Mouse (Mus musculus) intestine, embryonic 16.5 days (tissue): ENCODE results near the gene Zfp747. TPM values are rescaled to one million over a fixed set of nuclear protein-coding genes. Genes with fewer than 3 reads are reported as not detected.
"Not testable (repeated sequence)": the region's sequence is repeated elsewhere in the genome, so short reads cannot be mapped to it uniquely, and the experiment has no call there.

Experiments used
- ATAC-seq: fragments of 200-750 bp; cut with Nextera tagmentation; 2 replicates; pipeline ENCODE4 v1.8.0; 2017; ENCODE audit warnings: moderate TSS enrichment, moderate library complexity
- H3K27ac ChIP-seq: fragments of 300-500 bp; sonication (generic); 2 replicates; pipeline ENCODE4 v1.5.1; 2014; ENCODE audit warnings: mild to moderate bottlenecking, low read length
- H3K27me3 ChIP-seq: fragments of 300-500 bp; sonication (generic); replicated peaks from 2 replicates; pipeline ENCODE4 v1.6.1; 2014; ENCODE audit warnings: low read length, control low read depth, mixed read lengths; ENCODE audit not compliant: control insufficient read depth, insufficient read depth
- H3K36me3 ChIP-seq: fragments of 300-500 bp; sonication (generic); 2 replicates; pipeline ENCODE4 v1.6.1; 2014; ENCODE audit warnings: low read length, control low read depth; ENCODE audit not compliant: control insufficient read depth, insufficient read depth
- H3K4me1 ChIP-seq: fragments of 300-500 bp; sonication (generic); 2 replicates; pipeline ENCODE4 v1.6.1; 2014; ENCODE audit warnings: low read length, control low read depth, mixed read lengths; ENCODE audit not compliant: control insufficient read depth, insufficient read depth
- H3K4me2 ChIP-seq: fragments of 300-500 bp; sonication (generic); 2 replicates; pipeline ENCODE4 v1.6.1; 2014; ENCODE audit warnings: low read depth, low read length, control low read depth
- H3K4me3 ChIP-seq: fragments of 300-500 bp; sonication (generic); 2 replicates; pipeline ENCODE4 v1.5.1; 2014; ENCODE audit warnings: mild to moderate bottlenecking, low read length
- H3K9ac ChIP-seq: fragments of 300-500 bp; sonication (generic); 2 replicates; pipeline ENCODE4 v1.6.1; 2014; ENCODE audit warnings: low read depth, low read length
- H3K9me3 ChIP-seq: fragments of 300-500 bp; sonication (generic); 2 replicates; pipeline ENCODE4 v1.6.1; 2016; ENCODE audit warnings: low read length, control low read depth; ENCODE audit not compliant: control insufficient read depth
- WGBS: fragments of 180-500 bp; shearing (Covaris S2); extraction: QIAGEN DNeasy Blood & Tissue Kit; methylation state at CpG from one replicate; pipeline ENCODE4 v1.1.7; 2014; 5-methylcytosine and 5-hydroxymethylcytosine counted together
- polyA plus RNA-seq: library from polyadenylated mRNA; unstranded; fragments of >200 nt; fragmentation: Nextera tagmentation; extraction: Ambion mirVana; gene quantifications from 2 replicates; pipeline ENCODE4 v1.2.1, GENCODE M21; 2015

Gene Zfp747
- polyA plus RNA-seq, 1 experiment from 2014 or later: 11.7 TPM

DNA sequence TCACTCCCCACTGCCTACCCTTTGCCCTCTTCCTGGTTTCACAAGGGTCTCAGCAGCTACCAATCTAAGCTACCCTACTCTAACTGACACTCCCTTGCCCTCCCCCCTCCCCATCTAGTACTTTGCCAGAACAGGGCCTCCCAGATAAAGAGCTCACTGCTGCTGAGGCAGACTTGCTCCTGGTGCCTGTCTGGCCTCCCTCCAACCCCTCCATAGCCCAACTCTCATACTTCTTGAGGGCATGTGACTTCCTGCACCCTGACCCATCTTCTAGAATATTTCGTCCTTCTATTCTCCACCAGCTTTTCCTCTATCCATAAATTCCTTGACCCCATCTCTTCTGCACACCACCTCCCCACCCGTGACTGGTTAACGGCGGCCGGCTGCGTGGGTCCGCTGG, 33.0 kb downstream of the Zfp747 start:
- no peak overlapping the region for H3K9ac ChIP-seq
- ATAC-seq: no peak
- H3K27me3 ChIP-seq: no peaks in the 10 kb centered on the region
- peaks cover 12% of the 10 kb centered on the region for H3K36me3 ChIP-seq
- WGBS: 92% methylated on average over 7 of the region's 7 CpGs
- H3K4me3 ChIP-seq: no peak overlapping the region
- peaks cover 25% of the 10 kb centered on the region for H3K4me1 ChIP-seq
- H3K27ac ChIP-seq: peak overlapping the region; percentile 73
- H3K9me3 ChIP-seq: no peaks in the 10 kb centered on the region
- 0 out of 2 replicates have a peak overlapping the region, but pooled peaks have one; percentile 23 for H3K4me2 ChIP-seq

DNA sequence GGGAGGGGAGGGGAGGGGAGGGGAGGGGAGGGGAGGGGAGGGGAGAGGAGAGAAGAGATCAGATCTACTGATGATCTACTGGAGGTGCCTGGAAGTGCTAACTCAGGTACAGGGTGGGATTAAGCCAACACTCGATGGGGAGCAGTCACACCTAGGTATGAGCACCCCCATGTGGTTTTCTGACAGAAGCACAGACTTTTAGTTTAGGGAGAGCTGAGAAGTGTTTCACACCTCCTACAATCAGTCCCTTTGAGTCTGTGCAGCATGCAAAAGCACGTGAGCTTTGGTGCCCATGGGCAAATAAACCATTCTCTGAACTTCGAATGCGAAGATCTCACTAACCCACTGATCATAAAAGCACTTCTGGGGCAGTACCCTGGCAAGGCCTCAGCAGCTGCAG, 33.5 kb downstream of the Zfp747 start:
- no peak for ATAC-seq
- H3K4me3 ChIP-seq: no peak overlapping the region
- H3K36me3 ChIP-seq: peaks cover 12% of the 10 kb centered on the region
- no peaks in the 10 kb centered on the region for H3K27me3 ChIP-seq
- peak overlapping the region; percentile 73 for H3K27ac ChIP-seq
- H3K9me3 ChIP-seq: no peaks in the 10 kb centered on the region
- WGBS: 48% methylated on average over 4 of the region's 4 CpGs
- no peak overlapping the region for H3K4me2 ChIP-seq
- H3K4me1 ChIP-seq: peaks cover 25% of the 10 kb centered on the region
- H3K9ac ChIP-seq: no peak overlapping the region

DNA sequence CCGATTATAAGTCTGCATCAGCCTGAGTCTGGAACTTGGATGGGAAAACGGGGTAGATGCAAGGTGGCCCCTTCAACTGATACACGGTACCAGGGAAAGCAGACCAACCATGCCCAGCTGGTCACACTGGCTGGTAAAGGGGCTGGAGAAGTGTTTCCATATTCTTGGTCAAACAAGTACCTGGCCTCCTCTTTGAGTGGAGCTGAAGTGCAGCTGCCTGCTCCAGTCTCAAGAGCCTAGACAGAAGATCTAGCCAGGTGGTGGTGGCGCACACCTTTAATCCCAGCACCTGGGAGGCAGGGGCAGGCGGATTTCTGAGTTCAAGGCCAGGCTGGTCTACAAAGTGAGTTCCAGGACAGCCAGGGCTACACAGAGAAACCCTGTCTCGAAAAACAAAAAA, 34.0 kb downstream of the Zfp747 start:
- H3K27ac ChIP-seq: not testable (repeated sequence)
- WGBS: 88% methylated on average over 6 of the region's 6 CpGs

DNA sequence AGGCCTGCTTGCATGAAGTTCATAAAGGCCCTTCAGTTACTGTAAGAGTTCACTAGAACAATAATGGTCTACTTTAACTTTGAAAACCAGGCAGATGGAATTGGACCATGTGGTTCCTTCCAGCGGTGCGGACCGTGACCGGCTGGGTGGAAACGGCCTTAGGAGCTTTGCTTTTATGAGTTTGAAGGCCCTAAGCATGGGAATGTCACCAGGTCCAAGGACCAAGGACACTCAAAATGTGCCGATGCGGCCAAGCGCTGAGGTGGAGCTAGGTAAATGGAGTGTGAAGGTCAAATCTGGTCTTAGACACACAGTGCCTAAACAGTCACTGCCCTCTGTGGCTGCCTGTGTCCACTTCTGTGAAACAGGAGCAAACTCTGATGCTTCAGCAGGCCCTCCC, 34.5 kb downstream of the Zfp747 start:
- ATAC-seq: no peak
- peak overlapping the region; percentile 23; the same call in 1 of the 2 replicates for H3K27ac ChIP-seq
- H3K9me3 ChIP-seq: no peaks in the 10 kb centered on the region
- 90% methylated on average over 8 of the region's 8 CpGs for WGBS
- H3K9ac ChIP-seq: no peak overlapping the region
- no peaks in the 10 kb centered on the region for H3K27me3 ChIP-seq
- H3K36me3 ChIP-seq: peaks cover 12% of the 10 kb centered on the region
- peaks cover 19% of the 10 kb centered on the region for H3K4me1 ChIP-seq
- no peak overlapping the region for H3K4me2 ChIP-seq
- H3K4me3 ChIP-seq: no peak overlapping the region

More for the DNA sequence above, 34.0 kb downstream of the Zfp747 start:
- not testable (repeated sequence) for H3K9ac ChIP-seq, H3K4me2 ChIP-seq, H3K9me3 ChIP-seq, ATAC-seq, H3K27me3 ChIP-seq, H3K4me3 ChIP-seq
- Histone ChIP-seq H3K4me1 (peaks cover 21% of the 10 kb centered on the region), H3K36me3 (peaks cover 12% of the 10 kb centered on the region)

DNA sequence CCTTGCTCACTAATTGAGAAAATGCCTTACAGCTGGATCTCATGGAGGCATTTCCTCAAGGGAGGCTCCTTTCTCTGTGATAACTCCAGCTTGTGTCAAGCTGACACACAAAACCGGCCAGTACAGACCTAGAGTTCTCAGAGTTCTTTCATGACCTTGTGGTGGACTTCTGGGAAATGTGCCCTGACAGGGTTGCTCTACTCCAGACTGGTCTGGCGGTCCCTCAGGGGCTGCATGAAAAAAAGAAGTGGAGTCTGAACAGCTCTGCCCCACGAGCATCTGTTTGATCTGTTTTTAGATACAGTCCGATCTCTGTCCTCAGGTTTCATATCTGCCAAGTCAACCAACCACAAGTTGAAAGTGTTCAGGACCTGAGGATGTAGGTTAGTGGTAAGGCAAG, 38.2 kb downstream of the Zfp747 start:
- 74% methylated on average over 4 of the region's 4 CpGs for WGBS

DNA sequence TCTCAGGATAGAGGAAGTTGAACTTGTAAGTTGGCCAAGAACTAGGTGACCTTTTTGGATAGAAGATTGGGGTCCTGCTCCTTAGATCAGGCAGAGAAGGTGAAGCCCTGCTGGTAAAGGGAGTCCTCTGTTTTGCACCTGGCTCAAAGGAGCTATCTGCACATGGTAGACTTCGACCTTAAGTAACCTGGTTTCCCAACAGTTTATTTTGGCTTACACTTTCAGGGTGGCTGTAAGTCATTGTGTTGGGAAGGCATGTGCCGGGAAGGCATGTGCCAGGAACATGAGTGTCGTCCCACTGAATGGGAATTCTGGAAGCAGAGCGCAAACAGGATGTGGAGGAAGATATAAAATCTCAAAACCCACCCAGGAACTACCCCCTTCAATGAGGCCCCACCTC, 40.2 kb downstream of the Zfp747 start:
- Histone ChIP-seq H3K36me3 (no peaks in the 10 kb centered on the region), H3K4me2 (no peak overlapping the region), H3K9ac (no peak overlapping the region), H3K4me3 (no peak overlapping the region), H3K4me1 (no peaks in the 10 kb centered on the region), H3K27ac (no peak overlapping the region), H3K27me3 (no peaks in the 10 kb centered on the region), H3K9me3 (no peaks in the 10 kb centered on the region)
- no peak for ATAC-seq
- whole genome bisulfite sequencing: 86% methylated on average over 4 of the region's 4 CpGs

More for the DNA sequence above, 38.2 kb downstream of the Zfp747 start:
- H3K4me2 ChIP-seq: no peak overlapping the region
- no peak overlapping the region for H3K27ac ChIP-seq
- no peaks in the 10 kb centered on the region for H3K27me3 ChIP-seq
- ATAC-seq: no peak
- H3K4me3 ChIP-seq: no peak overlapping the region
- H3K9ac ChIP-seq: no peak overlapping the region
- no peaks in the 10 kb centered on the region for H3K4me1 ChIP-seq
- no peaks in the 10 kb centered on the region; the same call in 1 of the 2 replicates for H3K36me3 ChIP-seq
- no peaks in the 10 kb centered on the region for H3K9me3 ChIP-seq

DNA sequence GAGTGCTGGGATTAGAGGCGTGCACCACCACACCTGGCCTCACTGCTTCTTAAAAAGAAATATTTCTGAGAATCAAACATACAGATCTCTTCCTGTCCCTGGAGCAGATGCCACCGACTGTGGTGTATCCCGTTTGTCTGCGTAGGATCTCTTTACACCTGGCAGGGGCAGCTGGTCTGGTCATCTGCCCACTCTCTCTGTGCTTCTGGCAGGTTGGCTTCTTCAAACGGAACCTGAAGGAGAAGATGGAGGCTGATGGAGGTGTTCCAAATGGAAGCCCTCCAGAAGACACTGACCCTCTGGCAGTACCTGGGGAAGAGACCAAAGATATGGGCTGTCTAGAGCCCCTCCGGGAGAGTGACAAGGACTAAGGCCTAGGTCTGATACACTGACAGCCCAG, 42.6 kb downstream of the Zfp747 start:
- Histone ChIP-seq H3K4me3 (no peak overlapping the region), H3K4me1 (no peaks in the 10 kb centered on the region), H3K9me3 (no peaks in the 10 kb centered on the region), H3K9ac (no peak overlapping the region), H3K27me3 (no peaks in the 10 kb centered on the region), H3K27ac (no peak overlapping the region), H3K36me3 (no peaks in the 10 kb centered on the region), H3K4me2 (no peak overlapping the region)
- WGBS: 88% methylated on average over 6 of the region's 6 CpGs
- ATAC-seq: no peak

DNA sequence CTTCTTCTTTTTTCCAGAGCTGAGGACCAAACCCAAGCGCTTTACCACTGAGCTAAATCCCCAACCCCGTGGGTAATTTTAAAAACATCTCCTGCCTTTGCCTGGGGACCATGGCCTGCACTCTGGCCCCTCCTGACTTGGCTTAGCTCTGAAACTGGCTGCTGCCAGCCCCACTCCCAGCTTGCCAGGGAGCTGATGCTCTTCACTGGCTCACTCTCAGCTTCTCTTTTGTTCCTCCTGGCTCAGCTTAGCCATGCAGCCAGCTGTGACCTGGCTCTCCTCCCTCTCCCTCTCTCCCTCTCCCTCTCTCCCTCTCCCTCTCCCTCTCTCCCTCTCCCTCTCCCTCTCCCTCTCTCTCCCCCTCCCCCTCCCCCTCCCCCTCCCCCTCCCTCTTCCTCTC, 49.2 kb downstream of the Zfp747 start:
- H3K9ac ChIP-seq: no peak overlapping the region
- H3K9me3 ChIP-seq: no peaks in the 10 kb centered on the region
- H3K4me3 ChIP-seq: no peak overlapping the region
- no peaks in the 10 kb centered on the region for H3K27me3 ChIP-seq
- H3K4me1 ChIP-seq: no peaks in the 10 kb centered on the region
- 58% methylated on average over 2 of the region's 2 CpGs for WGBS
- no peak overlapping the region for H3K4me2 ChIP-seq
- H3K27ac ChIP-seq: no peak overlapping the region
- no peak for ATAC-seq
- no peaks in the 10 kb centered on the region for H3K36me3 ChIP-seq

DNA sequence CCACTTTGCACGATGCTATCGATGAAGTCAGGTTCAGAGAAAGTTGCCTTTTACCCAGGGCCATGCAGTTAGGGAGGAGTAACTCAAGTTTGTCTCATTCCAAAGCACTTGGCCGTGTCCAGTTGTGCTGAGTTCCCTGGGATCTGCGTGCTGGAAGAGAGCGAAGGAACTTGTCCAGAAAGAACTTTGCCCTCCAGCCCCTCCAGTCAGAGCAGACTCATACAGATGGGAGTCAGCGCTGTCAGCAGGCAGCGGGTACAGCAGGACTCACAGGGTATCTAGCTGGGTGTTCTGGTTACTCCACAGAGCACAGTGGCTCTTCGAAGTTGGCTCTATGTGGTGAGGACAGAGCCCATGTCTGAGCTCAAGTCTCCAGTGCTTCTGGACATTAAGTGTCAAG, 50.3 kb downstream of the Zfp747 start:
- Histone ChIP-seq H3K4me2 (no peak overlapping the region), H3K9ac (no peak overlapping the region), H3K27ac (no peak overlapping the region), H3K4me3 (no peak overlapping the region), H3K9me3 (no peaks in the 10 kb centered on the region), H3K27me3 (no peaks in the 10 kb centered on the region), H3K36me3 (no peaks in the 10 kb centered on the region), H3K4me1 (no peaks in the 10 kb centered on the region)
- WGBS: 81% methylated on average over 8 of the region's 8 CpGs
- ATAC-seq: no peak

DNA sequence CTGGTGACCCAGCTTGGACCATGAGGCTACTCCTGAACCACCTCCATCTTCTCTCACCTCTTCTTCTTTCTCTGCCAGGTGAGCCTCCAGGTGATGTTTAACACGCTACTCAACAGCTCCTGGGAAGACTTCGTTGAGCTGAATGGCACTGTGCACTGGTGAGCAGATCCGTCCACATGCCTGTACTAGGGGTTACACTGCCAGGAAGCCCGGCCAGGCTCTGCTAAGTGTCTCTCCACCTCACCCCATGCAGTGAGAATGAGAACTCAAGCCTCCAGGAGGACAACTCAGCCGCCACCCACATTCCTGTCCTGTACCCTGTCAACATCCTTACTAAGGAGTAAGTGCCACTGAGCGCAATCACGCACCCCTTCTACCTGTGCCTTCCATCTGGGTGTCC, 50.9 kb downstream of the Zfp747 start:
- 82% methylated on average over 7 of the region's 7 CpGs for WGBS
- no peak for ATAC-seq
- Histone ChIP-seq H3K9ac (no peak overlapping the region), H3K27ac (no peak overlapping the region), H3K4me2 (no peak overlapping the region), H3K4me1 (no peaks in the 10 kb centered on the region), H3K9me3 (no peaks in the 10 kb centered on the region), H3K36me3 (no peaks in the 10 kb centered on the region), H3K4me3 (no peak overlapping the region), H3K27me3 (no peaks in the 10 kb centered on the region)
